Mouse (Mus musculus) bone marrow macrophage, adult 2 months (primary cell): Measurements from ENCODE around the gene Bpi.

Source experiments
- CTCF ChIP-seq: IDR thresholded peaks from 2 replicates; pipeline ENCODE4 v1.5.1; 2012; ENCODE audit warnings: low read depth, mild to moderate bottlenecking, low read length, moderate library complexity
- POLR2A ChIP-seq: IDR thresholded peaks from 2 replicates; pipeline ENCODE4 v1.6.1; 2012; ENCODE audit warnings: mild to moderate bottlenecking, low read depth, low read length, borderline replicate concordance

DNA sequence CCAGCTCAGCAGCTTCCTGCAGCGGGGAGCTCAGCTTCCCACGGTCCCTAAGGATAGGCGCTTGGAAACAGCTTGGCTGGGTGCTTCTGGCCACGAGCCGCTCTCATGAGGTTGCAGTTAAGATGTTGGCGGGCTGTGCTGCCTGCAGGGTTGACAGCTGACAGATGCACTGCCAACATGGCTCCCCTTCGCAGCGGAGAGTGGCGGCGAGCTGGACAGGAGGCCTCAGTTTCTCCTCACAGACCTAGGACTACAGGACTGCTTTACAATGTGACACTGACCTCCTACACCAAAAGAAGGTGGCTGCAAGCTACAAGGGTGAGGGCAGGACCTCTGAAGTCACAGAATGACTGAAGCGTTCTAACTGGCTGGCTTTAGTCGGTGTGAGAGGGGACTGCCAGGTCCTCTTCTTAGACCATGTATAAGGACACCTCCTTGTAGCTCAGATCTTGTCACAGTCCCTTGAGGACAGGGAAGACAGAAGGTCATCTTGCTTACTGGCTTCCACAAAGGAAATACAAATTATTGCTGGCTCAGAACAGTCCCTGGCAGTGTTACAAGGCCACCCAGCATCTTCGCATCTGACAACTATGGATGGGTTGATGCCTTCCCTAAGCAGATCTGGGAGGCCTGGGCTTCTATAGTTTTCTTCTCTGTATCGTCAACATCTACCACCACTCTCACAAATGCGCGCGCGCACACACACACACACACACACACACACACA lies 15.6 kb upstream of the Bpi start:
- TF ChIP-seq CTCF = no peak
- no peak for TF ChIP-seq POLR2A
